15 mouse cellular contexts compared by ENCODE assay signal in genomic region chr7:16761630-16762029, GRCm38 (mm10). TPM values are rescaled to one million over a fixed set of nuclear protein-coding genes. Genes with fewer than 3 reads are reported as not detected.
DNase-seq lines count a peak whose midpoint lies in the region; ATAC-seq and TF ChIP-seq lines count a peak whose summit lies in the region.
"Had no signal": no experiment of that assay in that cellular context is flagged by ENCODE, and none has a peak within 500 bp of the region (broad histone marks: within the 10 kb centered on the region; RNA-seq: fewer than 3 reads in every experiment).

No protein-coding gene starts in this region.

- peaks cover 16% of the 10 kb centered on the region for H3K4me1 ChIP-seq in heart, embryonic 13.5 days
- H3K4me1 ChIP-seq in heart, embryonic 12.5 days (replicated peaks), result peaks cover 17% of the 10 kb centered on the region
- H3K4me1 ChIP-seq in lung, embryonic 14.5 days (ENCODE audit: insufficient read depth), result peaks cover 6% of the 10 kb centered on the region
- peaks cover 7% of the 10 kb centered on the region; the same call in 1 of the 2 replicates for H3K4me1 ChIP-seq in olfactory bulb, adult 2 months (ENCODE audit: control insufficient read depth, insufficient read depth, low read length)
- H3K4me1 ChIP-seq: forebrain, embryonic 15.5 days had no signal

- no peak for ATAC-seq in heart, embryonic 13.5 days (ENCODE audit: extremely low read depth, insufficient number of reproducible peaks, low FRiP score, low TSS enrichment)
- ATAC-seq in heart, embryonic 12.5 days (ENCODE audit: insufficient number of reproducible peaks, low FRiP score), result no peak
- ATAC-seq in lung, embryonic 14.5 days (ENCODE audit: insufficient read depth), result 0 out of 2 replicates have a peak, but pooled peaks have one; percentile 11
- ATAC-seq: forebrain, embryonic 15.5 days; intestine, postnatal 0 days had no signal

- no peaks in the 10 kb centered on the region for H3K36me3 ChIP-seq in heart, embryonic 13.5 days
- H3K36me3 ChIP-seq in heart, embryonic 12.5 days, result no peaks in the 10 kb centered on the region
- no peaks in the 10 kb centered on the region for H3K36me3 ChIP-seq in lung, embryonic 14.5 days (ENCODE audit: insufficient read depth)
- H3K36me3 ChIP-seq: forebrain, embryonic 15.5 days had no signal

- 51% methylated on average over 5 of the region's 5 CpGs for WGBS in heart, embryonic 13.5 days
- WGBS in heart, embryonic 12.5 days, result 62% methylated on average over 5 of the region's 5 CpGs
- WGBS in lung, embryonic 14.5 days, result 33% methylated on average over 5 of the region's 5 CpGs
- WGBS in olfactory bulb, adult 2 months, result 68% methylated on average over 5 of the region's 5 CpGs

- no peak overlapping the region for H3K4me2 ChIP-seq in heart, embryonic 13.5 days
- H3K4me2 ChIP-seq in heart, embryonic 12.5 days, result no peak overlapping the region
- no peak overlapping the region for H3K4me2 ChIP-seq in lung, embryonic 14.5 days
- H3K4me2 ChIP-seq: forebrain, embryonic 15.5 days had no signal

- H3K27ac ChIP-seq in heart, embryonic 13.5 days (replicated peaks), result peak overlapping the region; percentile 24; the same call in 1 of the 2 replicates
- H3K27ac ChIP-seq in heart, embryonic 12.5 days (ENCODE audit: poor library complexity, severe bottlenecking), result no peak overlapping the region
- H3K27ac ChIP-seq in lung, embryonic 14.5 days (ENCODE audit: low read depth), result no peak overlapping the region
- H3K27ac ChIP-seq in olfactory bulb, adult 2 months (ENCODE audit: insufficient read depth, low read depth, low read length), result 0 out of 2 replicates have a peak overlapping the region, but pooled peaks have one; percentile 33
- H3K27ac ChIP-seq: forebrain, embryonic 15.5 days had no signal

- H3K4me3 ChIP-seq in heart, embryonic 13.5 days, result no peak overlapping the region
- no peak overlapping the region for H3K4me3 ChIP-seq in heart, embryonic 12.5 days
- no peak overlapping the region for H3K4me3 ChIP-seq in lung, embryonic 14.5 days (ENCODE audit: low read depth, low read length)
- no peak overlapping the region for H3K4me3 ChIP-seq in olfactory bulb, adult 2 months (ENCODE audit: insufficient read depth, low read depth, low read length)
- H3K4me3 ChIP-seq: forebrain, embryonic 15.5 days had no signal

- TF ChIP-seq CTCF in lung, embryonic 14.5 days (IDR thresholded peaks at IDR 0.05; ENCODE audit: low read depth), result no peak
- TF ChIP-seq CTCF in olfactory bulb, adult 2 months (IDR thresholded peaks at IDR 0.05; ENCODE audit: insufficient read depth, low read depth, low read length), result no peak

- no peak overlapping the region for H3K9ac ChIP-seq in heart, embryonic 13.5 days
- no peak overlapping the region for H3K9ac ChIP-seq in heart, embryonic 12.5 days
- H3K9ac ChIP-seq in lung, embryonic 14.5 days, result no peak overlapping the region
- H3K9ac ChIP-seq: forebrain, embryonic 15.5 days had no signal

- intact Hi-C loops in heart, postnatal 36 days (cut with DNase I), result no loop called here

- no peak for TF ChIP-seq POLR2A in olfactory bulb, adult 2 months (IDR thresholded peaks at IDR 0.05; ENCODE audit: insufficient read depth, low read depth, low read length)

- H3K27me3 ChIP-seq in heart, embryonic 13.5 days (replicated peaks), result no peaks in the 10 kb centered on the region
- H3K27me3 ChIP-seq in heart, embryonic 12.5 days (replicated peaks), result no peaks in the 10 kb centered on the region
- H3K27me3 ChIP-seq in lung, embryonic 14.5 days (ENCODE audit: insufficient read depth, low read length), result no peaks in the 10 kb centered on the region
- H3K27me3 ChIP-seq: CH12.LX; forebrain, embryonic 15.5 days had no signal

- no peaks in the 10 kb centered on the region for H3K9me3 ChIP-seq in heart, embryonic 13.5 days
- H3K9me3 ChIP-seq in heart, embryonic 12.5 days (replicated peaks), result no peaks in the 10 kb centered on the region
- H3K9me3 ChIP-seq in lung, embryonic 14.5 days (ENCODE audit: low read depth, low read length), result no peaks in the 10 kb centered on the region
- H3K9me3 ChIP-seq: forebrain, embryonic 15.5 days had no signal

- no peak for DNase-seq in lung, embryonic 14.5 days
- no peak for DNase-seq in lung, postnatal 14 days
- peak; percentile 31 to 61 for DNase-seq in heart, postnatal 36 days
- no peak for DNase-seq in thymus, postnatal 25 days
- DNase-seq in ovary, postnatal 10 days (ENCODE audit: low spot score), result no peak
- DNase-seq: cerebellum, adult 9-11 months had no signal

RNA-seq across cellular contexts. Expression of gene Slc1a5, which starts 19.5 kb away (rescaled TPM):
- polyA plus RNA-seq in heart, embryonic 13.5 days (2015; fragmentation: Nextera tagmentation; extraction: Ambion mirVana), result 35.2 and 37.8 TPM in 2 replicates
- polyA plus RNA-seq in heart, embryonic 12.5 days (2016; fragmentation: Nextera tagmentation; extraction: Ambion mirVana), result 50.8 and 52.0 TPM in 2 replicates
- 32.6 and 35.7 TPM in 2 replicates for polyA plus RNA-seq in lung, embryonic 14.5 days (2014; fragmentation: Nextera tagmentation; extraction: Ambion mirVana)
- 10 to 100 TPM; 21.3 to 22.8 TPM for total RNA-seq in heart, postnatal 36 days (2021)
- not detected in 2 replicates for polyA plus RNA-seq in olfactory bulb, adult 2 months (2012; ENCODE audit: insufficient read depth, insufficient read length, low replicate concordance, missing spikeins)

RNA-seq across cellular contexts. Expression of gene Ap2s1, which starts 23.4 kb away (rescaled TPM):
- polyA plus RNA-seq in heart, embryonic 13.5 days (2015; fragmentation: Nextera tagmentation; extraction: Ambion mirVana), result 210 and 235 TPM in 2 replicates
- 208 and 210 TPM in 2 replicates for polyA plus RNA-seq in heart, embryonic 12.5 days (2016; fragmentation: Nextera tagmentation; extraction: Ambion mirVana)
- 287 and 295 TPM in 2 replicates for polyA plus RNA-seq in lung, embryonic 14.5 days (2014; fragmentation: Nextera tagmentation; extraction: Ambion mirVana)
- total RNA-seq in heart, postnatal 36 days (2021), result 10 to 100 TPM; 80.0 to 81.8 TPM
- polyA plus RNA-seq in olfactory bulb, adult 2 months (2012; ENCODE audit: insufficient read depth, insufficient read length, low replicate concordance, missing spikeins), result not detected in 2 replicates

RNA-seq across cellular contexts. Expression of gene Ceacam9, which starts 39.9 kb away (rescaled TPM):
- polyA plus RNA-seq in heart, embryonic 13.5 days (2015; fragmentation: Nextera tagmentation; extraction: Ambion mirVana), result not detected in 2 replicates
- not detected in 2 replicates for polyA plus RNA-seq in heart, embryonic 12.5 days (2016; fragmentation: Nextera tagmentation; extraction: Ambion mirVana)
- not detected in 2 replicates for polyA plus RNA-seq in lung, embryonic 14.5 days (2014; fragmentation: Nextera tagmentation; extraction: Ambion mirVana)
- total RNA-seq in heart, postnatal 36 days (2021), result not detected
- not detected in 2 replicates for polyA plus RNA-seq in olfactory bulb, adult 2 months (2012; ENCODE audit: insufficient read depth, insufficient read length, low replicate concordance, missing spikeins)
- total RNA-seq: CH12.LX; left cerebral cortex, postnatal 10 days; neutrophil, adult 5-6 weeks had no signal
- polyA plus RNA-seq: embryonic facial prominence, embryonic 11.5 days; intestine, postnatal 0 days had no signal

RNA-seq across cellular contexts. Expression of gene Strn4, which starts 54.1 kb away (rescaled TPM):
- 81.1 and 82.5 TPM in 2 replicates for polyA plus RNA-seq in heart, embryonic 13.5 days (2015; fragmentation: Nextera tagmentation; extraction: Ambion mirVana)
- 97.4 and 103 TPM in 2 replicates for polyA plus RNA-seq in heart, embryonic 12.5 days (2016; fragmentation: Nextera tagmentation; extraction: Ambion mirVana)
- 117 and 134 TPM in 2 replicates for polyA plus RNA-seq in lung, embryonic 14.5 days (2014; fragmentation: Nextera tagmentation; extraction: Ambion mirVana)
- 10 to 100 TPM; 54.1 to 61.3 TPM for total RNA-seq in heart, postnatal 36 days (2021)
- polyA plus RNA-seq in olfactory bulb, adult 2 months (2012; ENCODE audit: insufficient read depth, insufficient read length, low replicate concordance, missing spikeins), result not detected in 2 replicates

RNA-seq across cellular contexts. Expression of gene Fkrp, which starts 54.9 kb away (rescaled TPM):
- 31.9 and 33.3 TPM in 2 replicates for polyA plus RNA-seq in heart, embryonic 13.5 days (2015; fragmentation: Nextera tagmentation; extraction: Ambion mirVana)
- polyA plus RNA-seq in heart, embryonic 12.5 days (2016; fragmentation: Nextera tagmentation; extraction: Ambion mirVana), result 37.6 and 37.8 TPM in 2 replicates
- polyA plus RNA-seq in lung, embryonic 14.5 days (2014; fragmentation: Nextera tagmentation; extraction: Ambion mirVana), result 27.7 and 31.9 TPM in 2 replicates
- total RNA-seq in heart, postnatal 36 days (2021), result 10 to 100 TPM; 47.2 to 49.1 TPM
- polyA plus RNA-seq in olfactory bulb, adult 2 months (2012; ENCODE audit: insufficient read depth, insufficient read length, low replicate concordance, missing spikeins), result not detected in 2 replicates

Comparison
In these comparisons a context has a peak if more than half of its experiments do, and no peak if none do; other contexts are left out.
1. H3K27ac ChIP-seq: peak in heart, embryonic 13.5 days (single experiment) and olfactory bulb, adult 2 months (single experiment); none in heart, embryonic 12.5 days (single experiment) and lung, embryonic 14.5 days (single experiment).
2. DNase-seq: peak in heart, postnatal 36 days (2 of 2); none in lung, embryonic 14.5 days (single experiment), lung, postnatal 14 days (single experiment), thymus, postnatal 25 days (single experiment) and ovary, postnatal 10 days (single experiment).
3. RNA of gene Slc1a5, which starts 19.5 kb away (polyA plus RNA-seq): 50.8 to 52.0 TPM in heart, embryonic 12.5 days, 32.6 to 35.7 TPM in lung, embryonic 14.5 days and 35.2 to 37.8 TPM in heart, embryonic 13.5 days; not detected in olfactory bulb, adult 2 months; every median in the first group is over 10 times any median in the second.